Mouse (Mus musculus) spleen, adult 2 months (tissue): Measurements from ENCODE around the gene Gm49325. TPM values are rescaled to one million over a fixed set of nuclear protein-coding genes. Genes with fewer than 3 reads are reported as not detected.
A peak's percentile ranks its signal among the peaks of the same experiment; 100 is the strongest.

Experiments used
- DNase-seq, 2 experiments: peaks; one replicate each; pipeline versions ENCODE4 v3.0.0 to v3.0.0-alpha.2; 2012 to 2021; ENCODE audit warnings: low spot score in 2 of 2, low read depth in 1 of 2
- H3K27ac ChIP-seq: fragments of 200-500 bp; 2 replicates; pipeline ENCODE4 v1.5.1; 2012; ENCODE audit warnings: low read length, inconsistent platforms; ENCODE audit not compliant: insufficient read depth
- H3K27me3 ChIP-seq: fragments of 200-500 bp; 2 replicates; pipeline ENCODE4 v1.6.1; 2012; ENCODE audit warnings: mild to moderate bottlenecking, moderate library complexity, low read length, inconsistent platforms; ENCODE audit not compliant: control insufficient read depth, insufficient read depth
- H3K36me3 ChIP-seq: fragments of 200-500 bp; 2 replicates; pipeline ENCODE4 v1.6.1; 2012; ENCODE audit warnings: mild to moderate bottlenecking, low read length, inconsistent platforms; ENCODE audit not compliant: control insufficient read depth, insufficient read depth
- H3K4me1 ChIP-seq: fragments of 200-500 bp; 2 replicates; pipeline ENCODE4 v1.6.1; 2011; ENCODE audit warnings: inconsistent platforms; ENCODE audit not compliant: control insufficient read depth, insufficient read depth, insufficient read length
- H3K4me3 ChIP-seq: fragments of 200-500 bp; 2 replicates; pipeline ENCODE4 v1.5.1; 2011; ENCODE audit warnings: mild to moderate bottlenecking, inconsistent platforms; ENCODE audit not compliant: insufficient read depth, insufficient read length; ENCODE audit errors: extremely low read depth
- CTCF ChIP-seq: fragments of 200-500 bp; IDR thresholded peaks from 2 replicates; pipeline ENCODE4 v1.5.1; 2011; ENCODE audit warnings: mild to moderate bottlenecking, inconsistent platforms; ENCODE audit not compliant: insufficient read depth, insufficient read length, insufficient replicate concordance; ENCODE audit errors: extremely low read depth
- POLR2A ChIP-seq: fragments of 200-500 bp; IDR thresholded peaks from 2 replicates; pipeline ENCODE4 v1.6.1; 2011; ENCODE audit warnings: low read depth, low read length, inconsistent platforms
- WGBS: fragments of 180-500 bp; shearing (Covaris S2); methylation state at CpG from one replicate; pipeline ENCODE4 v1.1.7; 2018; 5-methylcytosine and 5-hydroxymethylcytosine counted together
- polyA plus RNA-seq: library from polyadenylated mRNA; depleted of rRNA; stranded (reverse); fragments of >200 nt; gene quantifications from 2 replicates; pipeline ENCODE4 v1.2.3, GENCODE M21; 2012

The Gm49325 gene
- polyA plus RNA-seq, 1 experiment: not detected

- Histone ChIP-seq H3K4me3 (peak within 1 kb of the TSS; percentile 88), H3K27ac (peak within 1 kb of the TSS; percentile 94), H3K36me3 (no peaks in the 10 kb centered on the region), H3K4me1 (peaks cover 7% of the 10 kb centered on the region; the same call in 1 of the 2 replicates), H3K27me3 (no peaks in the 10 kb centered on the region)
- WGBS: under 1% methylated on average over 64 of the region's 64 CpGs
- TF ChIP-seq CTCF (no peak), POLR2A (peak; percentile 93)
- peak; percentile 94 for DNase-seq
Measured at GRCm38 (mm10) chr10:77581408-77582284, 24.4 kb upstream of the Gm49325 start, which contains the start of gene Pttg1ip. Gene Pttg1ip, plus strand, starts transcription at chr10:77581720.

DNA sequence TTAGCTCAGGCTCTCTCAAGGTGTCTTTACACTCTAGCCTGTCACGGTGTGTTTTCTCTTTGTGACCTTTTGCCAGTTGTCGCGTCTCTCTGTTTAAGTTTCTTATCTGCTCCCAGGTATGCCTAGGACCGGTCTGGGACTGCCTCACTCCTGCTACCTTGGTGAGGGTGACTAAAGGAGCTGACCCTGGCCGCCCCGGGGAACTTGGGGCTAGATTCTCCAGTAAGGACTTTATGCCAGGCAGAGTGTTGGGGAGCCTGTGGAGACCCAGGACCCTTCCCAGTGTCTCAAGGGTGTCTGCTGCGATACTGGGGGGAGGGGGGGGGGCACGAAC is 23.7 kb upstream of the Gm49325 start:
- DNase-seq: no peak
- Histone ChIP-seq H3K4me3 (peak overlapping the region; percentile 88), H3K27me3 (no peaks in the 10 kb centered on the region), H3K27ac (peak overlapping the region; percentile 94), H3K36me3 (no peaks in the 10 kb centered on the region), H3K4me1 (peaks cover 7% of the 10 kb centered on the region; the same call in 1 of the 2 replicates)
- WGBS: 9% methylated on average over 8 of the region's 8 CpGs
- TF ChIP-seq POLR2A (no peak), CTCF (no peak)

- no peaks in the 10 kb centered on the region for H3K27me3 ChIP-seq
- peaks cover 7% of the 10 kb centered on the region; the same call in 1 of the 2 replicates for H3K4me1 ChIP-seq
- no peak overlapping the region for H3K4me3 ChIP-seq
- 0 out of 2 replicates have a peak, but pooled peaks cover 2% of the 10 kb centered on the region for H3K36me3 ChIP-seq
- DNase-seq: no peak
- TF ChIP-seq POLR2A (no peak), CTCF (no peak)
- H3K27ac ChIP-seq: no peak overlapping the region
- 48% methylated on average over 10 of the region's 10 CpGs for WGBS
Measured at GRCm38 (mm10) chr10:77583795-77584422, 22.1 kb upstream of the Gm49325 start.

GRCm38 (mm10) chr10:77586637-77587036 is 19.4 kb upstream of the Gm49325 start:
- Histone ChIP-seq H3K27me3 (no peaks in the 10 kb centered on the region), H3K4me3 (no peak overlapping the region), H3K27ac (no peak overlapping the region), H3K4me1 (peaks cover 4% of the 10 kb centered on the region; the same call in 1 of the 2 replicates), H3K36me3 (peaks cover 7% of the 10 kb centered on the region)
- TF ChIP-seq POLR2A (no peak), CTCF (no peak)
- no peak for DNase-seq
- 93% methylated on average over 3 of the region's 3 CpGs for WGBS

DNA sequence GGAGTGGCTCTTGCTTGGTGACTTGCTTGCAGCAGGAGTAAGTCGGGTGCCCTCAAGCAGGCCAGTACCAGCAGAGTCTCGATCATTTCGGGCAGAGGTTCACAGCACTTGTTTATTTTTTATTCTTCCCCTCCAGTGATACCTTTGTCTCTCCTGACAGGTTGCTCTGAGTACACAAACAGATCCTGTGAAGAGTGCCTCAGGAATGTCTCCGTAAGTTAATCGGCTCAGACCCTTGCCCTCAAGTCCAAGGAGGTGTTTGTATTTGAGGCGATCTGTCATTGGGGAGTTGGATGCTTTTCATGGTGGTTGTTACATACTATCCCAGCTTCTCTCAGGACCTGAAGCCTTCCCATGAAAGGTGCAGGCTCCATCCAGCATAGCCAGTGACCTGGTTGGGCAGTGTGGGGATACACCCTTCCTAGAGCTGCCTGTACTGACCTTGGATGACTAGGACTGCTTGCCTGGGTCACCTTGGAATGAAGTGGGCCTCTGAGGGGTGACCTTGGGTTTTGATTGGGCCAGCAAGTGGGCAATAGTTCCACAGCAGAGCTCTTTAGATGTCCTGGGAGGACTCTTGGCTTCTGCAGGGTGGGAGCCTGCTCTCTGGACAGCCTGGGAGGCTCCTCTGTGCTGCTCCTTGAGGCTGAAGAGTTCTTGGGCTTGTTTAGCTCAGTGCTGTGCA is 18.8 kb upstream of the Gm49325 start:
- WGBS: 95% methylated on average over 6 of the region's 6 CpGs
- Histone ChIP-seq H3K4me1 (peaks cover 3% of the 10 kb centered on the region; the same call in 1 of the 2 replicates), H3K36me3 (peaks cover 7% of the 10 kb centered on the region), H3K27me3 (no peaks in the 10 kb centered on the region), H3K4me3 (no peak overlapping the region), H3K27ac (no peak overlapping the region)
- no peak for DNase-seq
- TF ChIP-seq POLR2A (no peak), CTCF (no peak)

- Histone ChIP-seq H3K36me3 (peaks cover 9% of the 10 kb centered on the region), H3K4me3 (no peak overlapping the region), H3K4me1 (no peaks in the 10 kb centered on the region), H3K27ac (no peak overlapping the region), H3K27me3 (no peaks in the 10 kb centered on the region)
- 88% methylated on average over 2 of the region's 2 CpGs for WGBS
- TF ChIP-seq POLR2A (no peak), CTCF (no peak)
- no peak for DNase-seq
Measured at GRCm38 (mm10) chr10:77588036-77588435, 18.0 kb upstream of the Gm49325 start.
